Mouse (Mus musculus): ENCODE data around the gene Sap25.

Sap25 gene

DNA sequence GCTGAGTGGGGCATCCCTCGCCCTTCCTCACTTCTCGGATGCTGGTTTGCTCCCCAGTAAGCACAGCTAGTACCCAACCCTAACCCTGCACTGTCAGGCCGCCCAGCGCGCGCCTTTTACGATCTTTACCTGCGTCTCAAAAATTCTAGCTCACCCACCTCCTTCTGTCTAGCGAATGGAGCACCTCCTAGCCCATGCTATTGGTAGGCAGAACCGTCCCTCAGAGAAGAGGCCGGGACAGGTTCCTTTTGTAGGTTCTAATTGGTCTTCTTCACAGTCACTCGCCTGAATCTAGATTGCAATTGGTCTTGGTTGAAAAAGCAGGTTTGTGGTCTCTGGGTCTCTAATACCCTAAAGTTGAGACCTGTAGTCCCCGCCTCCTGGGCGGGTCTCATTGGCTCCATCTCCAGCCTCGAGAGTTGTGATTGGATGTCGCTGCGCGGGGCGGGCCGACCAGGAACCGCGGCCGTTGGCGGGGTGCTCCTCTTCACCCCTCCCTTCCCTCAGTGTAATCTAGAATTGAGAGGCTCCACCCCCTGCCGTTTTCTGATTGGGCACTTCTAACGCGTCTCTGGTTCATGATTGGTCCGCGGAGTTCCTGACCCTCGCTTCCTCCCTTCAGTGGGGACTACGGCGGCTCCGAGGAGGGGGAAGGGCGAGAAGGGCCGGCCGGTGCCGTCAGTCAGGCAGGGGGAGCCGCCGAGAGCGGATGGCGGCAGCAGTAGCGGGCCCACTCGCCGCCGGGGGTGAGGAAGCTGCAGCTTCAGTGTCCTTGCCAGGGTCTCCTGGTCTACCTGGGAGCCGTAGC lies 12.4 kb upstream of the Sap25 start, which contains the start of the genes Fbxo24, Lrch4 and Gm20605:
TSS of gene Fbxo24 (minus strand) at position 505 of the 808 bp plus-strand sequence.
TSS of gene Lrch4 (plus strand) at position 624 of the 808 bp plus-strand sequence.
TSS of gene Gm20605 (plus strand) at position 678 of the 808 bp plus-strand sequence.
- DNase-seq (ENCODE audit: low read depth, low spot score): peak; percentile 99

DNA sequence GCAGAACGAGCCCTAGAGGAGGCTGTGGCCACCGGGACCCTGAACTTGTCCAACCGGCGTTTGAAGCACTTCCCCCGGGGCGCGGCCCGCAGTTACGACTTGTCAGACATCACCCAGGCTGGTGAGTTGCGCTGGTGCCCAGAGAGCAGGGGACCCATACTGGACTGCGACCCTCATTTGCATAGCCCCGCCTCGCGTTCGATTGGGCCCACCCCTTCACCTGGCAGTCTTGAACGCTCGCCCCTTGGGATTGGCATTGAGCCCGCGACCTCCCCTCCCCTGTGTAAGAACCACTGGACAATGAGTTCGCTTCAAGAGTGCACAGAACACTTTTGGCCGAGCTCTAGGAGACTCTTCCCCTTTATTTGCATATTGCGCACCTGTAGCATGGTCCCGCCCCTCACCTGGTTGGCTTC lies 11.8 kb upstream of the Sap25 start:
- DNase-seq (ENCODE audit: low read depth, low spot score): no peak

- DNase-seq (ENCODE audit: low read depth, low spot score): no peak
These were observed 11.1 kb upstream of the Sap25 start for GRCm38 (mm10) chr5:137629906-137630545.

DNA sequence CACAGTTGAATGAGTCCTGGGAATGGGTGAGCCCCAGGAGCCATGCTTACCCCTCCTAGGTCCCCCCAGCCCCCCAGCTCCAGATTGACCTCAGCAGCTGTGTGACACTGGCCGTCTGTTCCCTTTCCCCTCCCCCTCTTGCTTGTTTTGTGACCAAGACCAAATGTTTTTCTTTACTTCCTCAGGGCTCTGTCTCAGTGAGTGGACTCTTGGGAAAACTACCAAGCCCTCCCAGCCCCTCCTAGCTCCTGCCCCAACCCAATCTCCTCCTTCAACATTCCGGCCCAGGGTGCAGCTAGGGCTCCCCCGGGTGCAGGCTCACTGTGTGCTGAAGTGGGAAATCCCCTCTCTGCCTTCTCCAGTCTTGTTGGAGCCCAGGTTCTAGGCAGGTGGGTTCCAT lies 10.5 kb upstream of the Sap25 start:
- no peak for DNase-seq (ENCODE audit: low read depth, low spot score)

GRCm38 (mm10) chr5:137631171-137631570 lies 10.0 kb upstream of the Sap25 start:
- no peak for DNase-seq (ENCODE audit: low read depth, low spot score)

DNA sequence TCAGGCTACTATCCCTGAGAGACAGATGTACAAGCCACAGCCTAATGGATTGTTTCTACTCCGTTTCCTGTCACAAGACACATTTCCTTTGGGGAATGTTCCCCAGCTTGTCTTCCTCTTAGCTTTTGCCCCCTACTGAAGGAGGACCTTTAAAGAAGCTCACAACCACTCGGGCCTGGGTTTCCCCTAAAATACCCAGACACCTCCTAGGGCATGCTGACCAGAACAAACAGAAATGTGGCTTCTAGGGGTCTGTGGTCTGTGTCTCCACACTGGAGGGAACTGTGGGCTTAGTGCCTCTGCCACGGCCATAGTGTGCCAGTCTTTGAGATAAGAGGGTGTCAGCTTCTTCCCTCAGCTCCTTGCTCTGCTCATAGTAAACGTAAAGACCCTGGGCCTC lies 9.5 kb upstream of the Sap25 start:
- no peak for DNase-seq (ENCODE audit: low read depth, low spot score)

DNA sequence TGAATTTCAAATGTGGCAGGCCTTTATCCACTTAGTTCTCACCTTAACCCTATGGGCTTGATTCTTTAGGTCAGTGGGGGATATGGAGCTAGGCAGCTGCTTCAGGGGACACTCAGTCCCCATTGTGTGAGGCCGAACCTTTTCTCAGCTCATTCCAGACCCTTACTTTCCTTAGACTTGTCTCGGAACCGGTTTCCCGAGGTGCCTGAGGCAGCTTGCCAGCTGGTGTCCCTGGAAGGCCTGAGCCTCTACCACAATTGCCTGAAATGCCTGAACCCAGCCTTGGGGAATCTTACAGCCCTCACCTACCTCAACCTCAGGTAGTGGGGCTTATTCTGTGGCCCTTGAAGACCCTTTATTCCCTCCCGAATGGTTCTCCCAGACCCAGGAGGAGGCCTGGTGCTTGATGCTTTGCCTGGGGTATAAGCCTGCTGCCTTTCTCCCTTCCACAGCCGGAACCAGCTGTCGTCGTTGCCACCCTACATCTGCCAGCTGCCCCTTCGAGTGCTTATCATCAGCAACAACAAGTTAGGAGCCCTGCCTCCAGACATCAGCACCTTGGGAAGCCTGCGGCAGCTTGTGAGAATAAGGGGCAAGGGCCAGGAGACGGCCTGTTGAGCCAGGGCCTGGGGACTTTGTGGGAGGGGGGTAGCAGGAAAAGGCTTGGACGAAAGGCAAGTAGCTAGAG lies 7.6 kb upstream of the Sap25 start:
- no peak for DNase-seq (ENCODE audit: low read depth, low spot score)

- DNase-seq (ENCODE audit: low read depth, low spot score): no peak
These were observed 1.7 kb upstream of the Sap25 start for GRCm38 (mm10) chr5:137639472-137639871.

DNA sequence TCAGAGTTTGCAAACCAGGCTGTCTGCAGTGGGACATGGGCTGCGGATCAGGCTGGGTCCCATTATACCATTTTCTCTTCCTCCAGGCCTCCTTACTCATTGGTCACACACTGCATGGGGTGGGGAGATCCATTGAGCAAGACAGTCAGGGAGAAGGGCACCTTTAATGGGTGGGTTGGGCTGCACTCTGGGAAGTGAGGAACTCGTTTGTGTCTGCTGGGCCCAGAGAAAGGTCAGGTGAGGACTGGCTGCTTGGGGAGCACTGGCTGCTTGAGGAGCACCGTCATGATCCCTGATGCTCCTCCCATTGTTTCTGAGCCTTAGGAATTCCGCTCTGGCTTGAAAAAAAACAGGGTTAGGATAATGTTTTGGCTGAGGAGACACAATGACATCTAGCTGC lies 1.8 kb downstream of the Sap25 start:
- no peak for DNase-seq (ENCODE audit: low read depth, low spot score)

DNA sequence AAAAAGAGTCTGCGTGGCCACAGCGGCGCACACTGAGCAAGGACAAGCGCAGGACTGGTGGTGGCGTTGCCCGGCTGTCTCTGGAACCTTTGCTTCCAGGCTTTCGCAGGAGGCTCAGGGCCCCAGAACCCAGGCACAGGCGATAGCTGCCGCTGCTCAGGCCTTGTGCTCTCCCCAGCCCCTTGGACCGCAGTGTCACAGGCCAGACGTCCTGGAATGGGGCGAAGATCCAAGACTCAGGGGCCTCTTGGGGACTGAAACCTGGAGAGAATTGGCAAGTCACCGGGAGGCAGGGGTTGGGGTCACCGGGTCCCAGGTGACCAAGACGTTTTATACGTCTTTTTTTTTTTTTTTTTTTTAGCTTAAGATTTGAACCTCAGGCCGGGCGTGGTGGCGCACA lies 3.4 kb downstream of the Sap25 start:
- DNase-seq (ENCODE audit: low read depth, low spot score): no peak

GRCm38 (mm10) chr5:137645091-137645651 lies 4.0 kb downstream of the Sap25 start:
- DNase-seq (ENCODE audit: low read depth, low spot score): no peak

GRCm38 (mm10) chr5:137645652-137646091 lies 4.5 kb downstream of the Sap25 start, which contains the start of gene Irs3:
Gene Irs3 (minus strand): TSS chr5:137645714.
- DNase-seq (ENCODE audit: low read depth, low spot score): no peak

GRCm38 (mm10) chr5:137647827-137648601 lies 6.9 kb downstream of the Sap25 start:
- DNase-seq (ENCODE audit: low read depth, low spot score): no peak

GRCm38 (mm10) chr5:137649251-137649650 lies 8.1 kb downstream of the Sap25 start:
- no peak for DNase-seq (ENCODE audit: low read depth, low spot score)

- DNase-seq (ENCODE audit: low read depth, low spot score): no peak
These were observed 8.8 kb downstream of the Sap25 start for GRCm38 (mm10) chr5:137649669-137650571.

- no peak for DNase-seq (ENCODE audit: low read depth, low spot score)
These were observed 11.3 kb downstream of the Sap25 start for GRCm38 (mm10) chr5:137652474-137652873.

- DNase-seq (ENCODE audit: low read depth, low spot score): no peak
These were observed 12.2 kb downstream of the Sap25 start for GRCm38 (mm10) chr5:137653366-137653765.

- DNase-seq (ENCODE audit: low read depth, low spot score): no peak
These were observed 13.6 kb downstream of the Sap25 start for GRCm38 (mm10) chr5:137654746-137655145.

DNA sequence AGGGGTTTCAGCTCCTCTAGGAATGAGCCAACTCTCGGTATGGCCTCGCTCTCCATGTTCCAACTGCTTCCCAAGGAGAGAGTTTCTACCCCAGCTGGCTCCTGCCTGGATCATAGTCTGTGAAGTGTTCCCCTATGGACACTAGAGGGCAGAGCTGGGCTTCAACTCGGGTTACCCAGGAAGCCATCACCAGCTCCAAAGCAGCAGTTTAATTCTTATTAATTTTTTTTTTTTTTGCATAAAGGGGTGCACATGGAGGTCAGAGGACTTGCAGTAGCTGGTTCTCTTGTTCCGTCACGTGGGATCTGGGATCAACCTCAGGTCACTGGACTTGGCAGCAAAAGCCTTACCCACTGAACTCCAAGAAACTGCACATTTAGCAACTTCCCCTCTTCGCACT lies 15.8 kb downstream of the Sap25 start:
- no peak for DNase-seq (ENCODE audit: low read depth, low spot score)

All from WW6 (cell line).